Mouse (Mus musculus): ENCODE results near the gene Atg9b.
"Not testable (repeated sequence)": the region's sequence is repeated elsewhere in the genome, so short reads cannot be mapped to it uniquely, and the experiment has no call there.

DNA sequence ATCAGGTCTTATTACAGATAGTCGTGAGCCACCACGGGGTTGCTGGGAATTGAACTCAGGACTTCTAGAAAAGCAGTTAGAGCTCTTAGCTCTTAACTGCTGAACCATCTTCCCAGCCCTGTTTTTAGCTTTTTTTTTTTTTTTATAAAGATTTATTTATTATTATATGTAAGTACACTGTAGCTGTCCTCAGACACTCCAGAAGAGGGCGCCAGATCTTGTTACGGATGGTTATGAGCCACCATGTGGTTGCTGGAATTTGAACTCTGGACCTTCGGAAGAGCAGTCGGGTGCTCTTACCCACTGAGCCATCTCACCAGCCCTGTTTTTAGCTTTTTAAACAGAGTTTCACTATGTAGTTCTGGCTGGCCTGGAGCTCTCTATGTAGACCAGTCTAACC, 4.3 kb upstream of the Atg9b start:
- not testable (repeated sequence) for TF ChIP-seq POLR2A (IDR thresholded peaks at IDR 0.05; ENCODE audit: insufficient read depth, low read length); EP300 (IDR thresholded peaks at IDR 0.05; ENCODE audit: insufficient read depth, low read depth, low read length)
